Mouse (Mus musculus) kidney, adult 2 months (tissue): ENCODE measurements around the gene Tmbim6. TPM values are rescaled to one million over a fixed set of nuclear protein-coding genes. Genes with fewer than 3 reads are reported as not detected.

Experiments used
- DNase-seq: peaks from one replicate; pipeline ENCODE4 v3.0.0; 2021
- H3K27ac ChIP-seq: fragments of 200-500 bp; 2 replicates; pipeline ENCODE4 v1.5.1; 2012; ENCODE audit warnings: low read depth, low read length, control low read depth, inconsistent platforms; ENCODE audit not compliant: insufficient read depth
- H3K27me3 ChIP-seq: fragments of 200-500 bp; replicated peaks from 2 replicates; pipeline ENCODE4 v1.6.1; 2012; ENCODE audit warnings: mild to moderate bottlenecking, moderate library complexity, low read length, inconsistent platforms; ENCODE audit not compliant: control insufficient read depth, insufficient read depth
- H3K36me3 ChIP-seq: fragments of 200-500 bp; 2 replicates; pipeline ENCODE4 v1.6.1; 2012; ENCODE audit warnings: mild to moderate bottlenecking, moderate library complexity, low read length, inconsistent platforms; ENCODE audit not compliant: control insufficient read depth, insufficient read depth
- H3K4me1 ChIP-seq: fragments of 200-500 bp; 2 replicates; pipeline ENCODE4 v1.6.1; 2011; ENCODE audit warnings: low read length; ENCODE audit not compliant: control insufficient read depth, insufficient read depth
- H3K4me3 ChIP-seq: fragments of 200-500 bp; 2 replicates; pipeline ENCODE4 v1.5.1; 2011; ENCODE audit warnings: mild to moderate bottlenecking, low read depth, low read length, control low read depth; ENCODE audit not compliant: insufficient read depth
- CTCF ChIP-seq: fragments of 200-500 bp; conservative IDR thresholded peaks from 2 replicates; pipeline ENCODE4 v1.5.1; 2011; ENCODE audit warnings: low read depth, mild to moderate bottlenecking, control low read depth, low read length, moderate library complexity, mixed read lengths; ENCODE audit not compliant: insufficient read depth, insufficient read length
- POLR2A ChIP-seq: fragments of 200-500 bp; IDR thresholded peaks from one replicate; pipeline ENCODE4 v1.6.1; 2011; ENCODE audit warnings: low read depth, low read length, control low read depth
- WGBS: fragments of 180-500 bp; shearing (Covaris S2); methylation state at CpG from one replicate; pipeline ENCODE4 v1.1.7; 2018; 5-methylcytosine and 5-hydroxymethylcytosine counted together
- polyA plus RNA-seq: library from polyadenylated mRNA; depleted of rRNA; stranded (reverse); fragments of >200 nt; gene quantifications from 2 replicates; pipeline ENCODE4 v1.2.3, GENCODE M21; 2012

Tmbim6 gene
- polyA plus RNA-seq, 1 experiment = 2,322 TPM

DNA sequence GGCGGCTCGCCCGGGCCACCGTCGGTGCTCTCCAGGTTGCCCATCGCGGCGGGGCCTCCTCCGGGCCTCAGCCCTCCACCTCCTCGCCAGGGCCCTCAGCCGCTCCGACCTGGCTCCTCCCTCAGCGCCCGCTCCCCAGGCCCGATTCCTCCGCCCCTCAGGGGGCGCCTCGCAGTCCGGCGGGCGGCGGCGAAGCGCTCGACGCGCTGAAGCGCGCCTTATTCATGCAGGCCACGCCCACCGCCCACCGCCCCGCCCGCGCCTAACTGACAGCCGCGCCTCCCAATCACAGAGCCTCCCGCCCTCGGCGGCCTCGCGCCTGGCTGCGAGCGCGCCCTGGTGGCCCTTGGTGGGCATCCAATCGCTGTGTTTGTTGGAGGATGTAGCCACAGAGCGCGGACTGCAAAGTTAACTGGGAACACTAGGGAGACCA is 22.4 kb upstream of the Tmbim6 start, which contains the start of gene Fmnl3:
Fmnl3 (minus strand) TSS at position 224 of the 433 bp plus-strand sequence.
- H3K27me3 ChIP-seq = no peaks in the 10 kb centered on the region
- H3K27ac ChIP-seq = peak within 1 kb of the TSS; percentile 78
- WGBS = 1% methylated on average over 43 of the region's 48 CpGs
- peaks cover 7% of the 10 kb centered on the region for H3K4me1 ChIP-seq
- peak within 1 kb of the TSS; percentile 79 for H3K4me3 ChIP-seq
- peak; percentile 97 for DNase-seq
- peak; percentile 48 for TF ChIP-seq POLR2A
- TF ChIP-seq CTCF = peak; percentile 79
- H3K36me3 ChIP-seq = no peaks in the 10 kb centered on the region

DNA sequence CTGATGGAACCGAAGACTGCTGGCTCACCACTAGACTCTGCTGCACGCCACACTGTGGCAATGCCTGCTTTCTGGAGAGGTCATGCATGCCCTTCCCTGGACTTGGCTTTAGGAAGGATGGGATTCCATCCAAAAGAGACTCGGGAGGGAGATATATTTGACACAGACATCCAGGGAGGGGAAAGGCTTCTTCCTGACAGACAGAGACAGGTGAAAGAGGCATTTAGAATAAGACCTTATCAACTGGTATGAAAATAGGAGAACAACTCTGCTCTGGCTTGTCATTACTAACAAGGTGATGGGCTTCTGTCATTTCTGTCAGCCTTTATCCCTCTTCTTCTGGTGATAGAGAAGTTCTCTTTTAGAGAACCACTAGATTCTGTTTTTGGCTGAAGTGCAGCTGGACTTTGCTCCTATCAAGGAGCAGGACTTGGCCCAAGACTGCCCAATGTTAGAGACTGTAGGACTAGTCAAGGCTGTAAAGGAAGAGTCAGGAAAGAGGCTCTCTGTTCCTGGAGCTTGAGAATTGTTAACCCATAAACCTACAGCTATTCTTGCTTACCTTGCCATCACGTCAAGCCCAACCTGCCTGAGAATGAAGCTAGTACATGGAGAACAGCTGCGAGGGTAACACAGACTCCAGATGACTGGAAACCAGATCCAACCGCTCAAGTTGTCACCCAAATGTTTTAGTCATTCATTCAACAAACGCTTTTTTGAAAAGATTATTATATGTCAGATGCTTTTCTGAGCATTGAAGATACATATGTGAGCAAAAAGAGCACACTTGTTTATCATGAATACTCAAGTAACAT is 20.9 kb upstream of the Tmbim6 start:
- no peak overlapping the region for H3K4me3 ChIP-seq
- H3K36me3 ChIP-seq = no peaks in the 10 kb centered on the region
- peaks cover 7% of the 10 kb centered on the region for H3K4me1 ChIP-seq
- no peaks in the 10 kb centered on the region for H3K27me3 ChIP-seq
- H3K27ac ChIP-seq = no peak overlapping the region
- peak; percentile 78 for DNase-seq
- 68% methylated on average over 7 of the region's 7 CpGs for WGBS
- no peak for TF ChIP-seq CTCF
- no peak for TF ChIP-seq POLR2A

DNA sequence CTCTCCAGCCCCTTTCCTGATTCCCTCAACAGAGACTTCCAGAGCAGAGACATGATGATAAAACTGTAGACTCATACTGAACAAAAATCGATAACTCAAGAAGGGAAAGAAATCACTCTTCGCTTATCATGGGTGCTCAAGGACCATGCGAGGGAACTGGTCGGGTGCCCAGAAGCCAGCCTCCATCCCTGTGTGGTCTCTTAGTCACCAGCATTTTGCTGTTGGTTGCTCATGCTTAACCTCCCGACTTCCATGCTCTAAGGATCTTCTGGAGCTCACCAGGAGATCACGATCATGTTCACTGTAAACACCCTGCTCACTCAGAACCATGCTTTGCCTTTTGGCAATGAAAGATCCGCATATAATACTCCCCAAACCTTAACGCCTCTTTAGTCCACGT is 19.9 kb upstream of the Tmbim6 start:
- Histone ChIP-seq H3K36me3 (no peaks in the 10 kb centered on the region), H3K27me3 (no peaks in the 10 kb centered on the region), H3K4me3 (no peak overlapping the region), H3K27ac (no peak overlapping the region), H3K4me1 (peaks cover 7% of the 10 kb centered on the region)
- no peak for TF ChIP-seq CTCF
- WGBS = 68% methylated on average over 9 of the region's 9 CpGs
- DNase-seq = peak; percentile 20

DNA sequence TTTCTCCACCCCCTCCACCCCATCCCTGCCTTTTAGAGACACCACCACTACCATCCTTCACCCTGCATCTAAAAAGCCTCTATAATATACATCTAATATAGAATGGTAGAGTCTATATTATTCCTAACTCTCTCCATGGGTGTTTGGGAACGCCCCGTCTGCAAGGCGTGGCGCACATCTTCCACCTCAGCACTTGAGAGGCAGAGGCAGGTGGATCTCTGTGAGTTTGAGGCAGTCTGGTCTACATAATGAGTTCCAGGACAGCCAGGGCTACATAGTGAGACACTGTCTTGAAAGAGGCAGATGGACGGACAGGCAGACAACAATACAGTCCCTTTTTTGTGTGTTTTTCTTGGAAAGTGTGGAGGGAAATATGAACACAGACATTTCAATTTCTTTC is 17.6 kb upstream of the Tmbim6 start:
- H3K4me1 ChIP-seq = peaks cover 7% of the 10 kb centered on the region
- no peaks in the 10 kb centered on the region for H3K36me3 ChIP-seq
- H3K4me3 ChIP-seq = no peak overlapping the region
- no peak overlapping the region for H3K27ac ChIP-seq
- DNase-seq = no peak
- WGBS = 92% methylated on average over 5 of the region's 5 CpGs
- TF ChIP-seq CTCF (no peak), POLR2A (no peak)
- H3K27me3 ChIP-seq = no peaks in the 10 kb centered on the region

DNA sequence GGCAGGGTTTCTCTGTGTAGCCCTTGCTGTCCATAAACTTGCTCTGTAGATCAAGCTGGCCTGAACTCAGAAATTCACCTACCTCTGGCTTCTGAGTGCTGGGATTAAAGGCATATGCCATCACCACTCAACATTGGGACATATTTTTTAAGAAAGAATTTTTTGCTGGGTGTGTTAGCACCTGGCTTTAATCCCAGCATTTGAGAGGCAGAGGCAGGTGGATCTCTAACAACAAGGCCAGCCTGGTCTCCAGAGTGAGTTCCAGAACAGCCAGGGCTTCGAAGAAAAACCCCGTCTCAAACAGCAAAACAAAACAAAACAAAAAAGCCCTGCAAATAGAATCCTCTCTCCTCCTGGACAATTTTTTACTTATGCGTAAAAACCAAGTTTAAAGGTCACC is 17.1 kb upstream of the Tmbim6 start:
- no peak for TF ChIP-seq POLR2A
- TF ChIP-seq CTCF = no peak
- WGBS = 75% methylated on average over 3 of the region's 3 CpGs

GRCm38 (mm10) chr15:99376240-99376639 is 16.4 kb upstream of the Tmbim6 start:
- WGBS = 89% methylated on average over 5 of the region's 5 CpGs
- peaks cover 6% of the 10 kb centered on the region for H3K4me1 ChIP-seq
- no peak overlapping the region for H3K27ac ChIP-seq
- TF ChIP-seq CTCF (no peak), POLR2A (no peak)
- no peaks in the 10 kb centered on the region for H3K36me3 ChIP-seq
- H3K4me3 ChIP-seq = no peak overlapping the region
- no peaks in the 10 kb centered on the region for H3K27me3 ChIP-seq
- no peak for DNase-seq

More for the DNA sequence above, 17.1 kb upstream of the Tmbim6 start:
- no peak overlapping the region for H3K27ac ChIP-seq
- peaks cover 7% of the 10 kb centered on the region for H3K4me1 ChIP-seq
- H3K27me3 ChIP-seq = no peaks in the 10 kb centered on the region
- H3K36me3 ChIP-seq = no peaks in the 10 kb centered on the region
- DNase-seq = no peak
- H3K4me3 ChIP-seq = no peak overlapping the region

- no peak for TF ChIP-seq POLR2A
- TF ChIP-seq CTCF = no peak
- no peaks in the 10 kb centered on the region for H3K27me3 ChIP-seq
- H3K4me1 ChIP-seq = peaks cover 19% of the 10 kb centered on the region; the same call in 1 of the 2 replicates
- no peak overlapping the region for H3K27ac ChIP-seq
- DNase-seq = peak; percentile 90
- H3K4me3 ChIP-seq = no peak overlapping the region
- H3K36me3 ChIP-seq = no peaks in the 10 kb centered on the region
Measured at GRCm38 (mm10) chr15:99382893-99383292, 9.8 kb upstream of the Tmbim6 start.
